ENCODE assay signal across 8 mouse cellular contexts in genomic region chr16:52031091-52031689, GRCm38 (mm10). TPM values are rescaled to one million over a fixed set of nuclear protein-coding genes. Genes with fewer than 3 reads are reported as not detected.
DNase-seq lines count a peak whose midpoint lies in the region; ATAC-seq lines count a peak whose summit lies in the region.

Cblb (plus strand) TSS chr16:52031225.

- peak within 1 kb of the TSS; percentile 97 for H3K9ac ChIP-seq in hindbrain, embryonic 12.5 days

- peak; percentile 100 for ATAC-seq in hindbrain, embryonic 12.5 days (ENCODE audit: low FRiP score)

- H3K9me3 ChIP-seq in hindbrain, embryonic 12.5 days (replicated peaks): no peaks in the 10 kb centered on the region

- WGBS in hindbrain, embryonic 12.5 days: under 1% methylated on average over 38 of the region's 38 CpGs

- H3K27me3 ChIP-seq in hindbrain, embryonic 12.5 days: no peaks in the 10 kb centered on the region

- peak within 1 kb of the TSS; percentile 98 for H3K27ac ChIP-seq in hindbrain, embryonic 12.5 days

- DNase-seq in Muller cell, postnatal 12 days (ENCODE audit: inconsistent ontology term): peak; percentile 99
- peak; percentile 98 for DNase-seq in cerebellum, adult 9-11 months
- DNase-seq in frontal cortex, postnatal 10 days (ENCODE audit: low spot score in 2 of 2): peak; percentile 95 to 97
- DNase-seq in layer of hippocampus, postnatal 14 days (ENCODE audit: low spot score in 2 of 2): peak; percentile 98 to 99
- DNase-seq in lung, postnatal 14 days: peak; percentile 98
- peak; percentile 91 for DNase-seq in retina, adult 2 months (ENCODE audit: low read depth, low spot score)
- peak; percentile 97 to 98 for DNase-seq in thymus, postnatal 36 days

- H3K4me3 ChIP-seq in hindbrain, embryonic 12.5 days: peak within 1 kb of the TSS; percentile 95

- peaks cover 38% of the 10 kb centered on the region for H3K4me1 ChIP-seq in hindbrain, embryonic 12.5 days

- peaks cover 15% of the 10 kb centered on the region for H3K36me3 ChIP-seq in hindbrain, embryonic 12.5 days

- H3K4me2 ChIP-seq in hindbrain, embryonic 12.5 days (replicated peaks): peak within 1 kb of the TSS; percentile 65

RNA-seq across cellular contexts. Expression of gene Cblb, which starts in this region (rescaled TPM):
- polyA plus RNA-seq in hindbrain, embryonic 12.5 days (2016; fragmentation: Nextera tagmentation; extraction: Ambion mirVana): 40.7 and 46.7 TPM in 2 replicates
- 10 to 100 TPM; 31.5 to 32.4 TPM for total RNA-seq in layer of hippocampus, postnatal 14 days (2021)

Comparison
In these comparisons a context has a peak if more than half of its experiments do, and no peak if none do; other contexts are left out.
1. Peak in every context shown above with its lines: DNase-seq, ATAC-seq, H3K4me3 ChIP-seq and H3K27ac ChIP-seq.